Mouse (Mus musculus) midbrain, embryonic 11.5 days (tissue): ENCODE measurements around the gene Rapgef4. TPM values are rescaled to one million over a fixed set of nuclear protein-coding genes. Genes with fewer than 3 reads are reported as not detected.

Experiments used
- ATAC-seq: fragments of 200-750 bp; cut with Nextera tagmentation; 2 replicates; pipeline ENCODE4 v1.8.0; 2017; ENCODE audit warnings: moderate TSS enrichment, moderate library complexity; ENCODE audit not compliant: low FRiP score
- DNase-seq: peaks from one replicate; pipeline ENCODE4 v3.0.0; 2015; ENCODE audit warnings: low spot score; ENCODE audit errors: missing footprints
- H3K27ac ChIP-seq: fragments of 300-500 bp; sonication (generic); 2 replicates; pipeline ENCODE4 v1.5.1; 2014; ENCODE audit warnings: low read depth, low read length
- H3K27me3 ChIP-seq: fragments of 300-500 bp; sonication (generic); 2 replicates; pipeline ENCODE4 v1.6.1; 2014; ENCODE audit warnings: mild to moderate bottlenecking, low read length, moderate library complexity, mixed read lengths; ENCODE audit not compliant: control insufficient read depth, insufficient read depth
- H3K36me3 ChIP-seq: fragments of 300-500 bp; sonication (generic); 2 replicates; pipeline ENCODE4 v1.6.1; 2014; ENCODE audit warnings: mild to moderate bottlenecking, low read length, moderate library complexity, mixed read lengths; ENCODE audit not compliant: control insufficient read depth, insufficient read depth
- H3K4me1 ChIP-seq: fragments of 300-500 bp; sonication (generic); 2 replicates; pipeline ENCODE4 v1.6.1; 2014; ENCODE audit warnings: low read length; ENCODE audit not compliant: control insufficient read depth, insufficient read depth
- H3K4me2 ChIP-seq: fragments of 300-500 bp; sonication (generic); 2 replicates; pipeline ENCODE4 v1.6.1; 2014; ENCODE audit warnings: mild to moderate bottlenecking, moderate library complexity
- H3K4me3 ChIP-seq: fragments of 300-500 bp; sonication (generic); 2 replicates; pipeline ENCODE4 v1.5.1; 2014; ENCODE audit warnings: low read depth, low read length
- H3K9ac ChIP-seq: fragments of 300-500 bp; sonication (generic); 2 replicates; pipeline ENCODE4 v1.6.1; 2014; ENCODE audit warnings: low read length
- H3K9me3 ChIP-seq: fragments of 300-500 bp; sonication (generic); 2 replicates; pipeline ENCODE4 v1.6.1; 2016; ENCODE audit warnings: low read length; ENCODE audit not compliant: control insufficient read depth
- WGBS: fragments of 180-500 bp; shearing (Covaris S2); extraction: QIAGEN DNeasy Blood & Tissue Kit; methylation state at CpG from one replicate; pipeline ENCODE4 v1.1.7; 2014; 5-methylcytosine and 5-hydroxymethylcytosine counted together
- polyA plus RNA-seq: library from polyadenylated mRNA; unstranded; fragments of >200 nt; fragmentation: Nextera tagmentation; extraction: Ambion mirVana; gene quantifications from 2 replicates; pipeline ENCODE4 v1.2.1, GENCODE M21; 2014

Gene Rapgef4
- polyA plus RNA-seq, 1 experiment from 2014 or later: 2.0 TPM

DNA sequence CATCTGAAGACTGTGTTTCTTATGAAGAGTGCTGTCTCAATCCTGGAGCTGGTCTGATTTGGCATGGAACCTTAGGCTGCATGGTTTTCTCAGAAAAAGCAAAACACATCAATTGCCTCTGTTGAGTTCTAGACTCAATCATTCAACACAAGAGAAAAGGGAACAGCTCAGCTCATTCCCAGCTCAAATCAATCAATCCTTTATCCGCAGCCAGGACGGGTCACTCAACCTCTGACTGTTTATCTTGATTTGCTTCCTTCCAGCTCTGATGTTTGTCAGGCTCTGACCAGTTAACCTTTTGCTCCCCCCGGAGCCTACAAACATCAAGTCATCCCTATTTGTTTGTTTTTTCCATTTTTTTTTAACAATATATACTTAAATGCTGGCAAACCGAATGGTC is 192.8 kb downstream of the Rapgef4 start:
- Histone ChIP-seq H3K27ac (no peak overlapping the region), H3K9me3 (no peaks in the 10 kb centered on the region), H3K36me3 (no peaks in the 10 kb centered on the region), H3K4me3 (no peak overlapping the region), H3K4me1 (0 out of 2 replicates have a peak, but pooled peaks cover 4% of the 10 kb centered on the region), H3K4me2 (no peak overlapping the region), H3K9ac (no peak overlapping the region), H3K27me3 (no peaks in the 10 kb centered on the region)
- ATAC-seq: no peak
- DNase-seq: no peak
- WGBS: 76% methylated on average over 4 of the region's 4 CpGs

DNA sequence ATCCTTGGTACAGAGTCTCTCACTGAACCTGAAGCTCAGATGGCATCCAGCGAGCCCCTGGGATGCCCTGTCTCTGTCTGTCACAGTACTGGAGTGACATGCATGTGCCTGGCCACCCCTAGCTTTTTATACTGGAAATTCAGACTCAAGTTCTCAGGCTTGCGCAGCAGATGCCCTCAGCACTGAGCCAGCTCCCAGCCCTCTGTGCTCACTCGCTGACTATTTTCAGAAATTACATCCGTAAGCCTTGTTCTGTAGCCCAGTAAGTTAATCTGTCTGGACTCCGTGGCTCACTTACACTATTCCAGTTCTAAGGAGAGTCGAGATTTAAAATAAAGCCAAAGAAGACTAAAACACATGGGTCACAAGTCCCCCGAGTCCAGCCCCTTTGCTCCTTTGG is 194.5 kb downstream of the Rapgef4 start:
- Histone ChIP-seq H3K36me3 (no peaks in the 10 kb centered on the region), H3K4me3 (no peak overlapping the region), H3K4me1 (0 out of 2 replicates have a peak, but pooled peaks cover 2% of the 10 kb centered on the region), H3K4me2 (no peak overlapping the region), H3K9ac (no peak overlapping the region), H3K27ac (no peak overlapping the region), H3K27me3 (no peaks in the 10 kb centered on the region), H3K9me3 (no peaks in the 10 kb centered on the region)
- ATAC-seq (no peak), DNase-seq (no peak)
- 80% methylated on average over 7 of the region's 7 CpGs for WGBS

DNA sequence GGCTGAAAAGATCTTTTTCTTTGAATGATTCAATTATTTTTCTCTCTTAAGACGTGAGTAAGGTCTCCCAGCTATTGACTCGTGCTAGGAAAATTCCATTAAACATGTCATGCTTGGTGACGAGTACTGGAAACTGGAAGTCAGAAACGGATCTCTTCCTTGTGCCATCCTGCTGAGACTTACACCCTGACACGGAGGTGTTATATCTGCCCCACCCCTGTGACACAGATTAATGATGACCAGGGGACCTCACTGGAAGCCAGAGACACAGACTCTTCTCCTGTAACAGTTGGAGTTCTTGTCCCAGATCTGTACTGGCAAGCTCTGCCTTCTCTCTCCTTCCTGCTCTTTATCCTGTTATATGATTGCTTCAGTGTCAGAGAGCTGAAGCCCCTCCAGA is 194.9 kb downstream of the Rapgef4 start:
- WGBS: 57% methylated on average over 5 of the region's 5 CpGs
- Histone ChIP-seq H3K4me1 (0 out of 2 replicates have a peak, but pooled peaks cover 2% of the 10 kb centered on the region), H3K4me3 (no peak overlapping the region), H3K9me3 (no peaks in the 10 kb centered on the region), H3K4me2 (no peak overlapping the region), H3K27ac (no peak overlapping the region), H3K36me3 (no peaks in the 10 kb centered on the region), H3K9ac (no peak overlapping the region), H3K27me3 (no peaks in the 10 kb centered on the region)
- no peak for DNase-seq
- no peak for ATAC-seq

DNA sequence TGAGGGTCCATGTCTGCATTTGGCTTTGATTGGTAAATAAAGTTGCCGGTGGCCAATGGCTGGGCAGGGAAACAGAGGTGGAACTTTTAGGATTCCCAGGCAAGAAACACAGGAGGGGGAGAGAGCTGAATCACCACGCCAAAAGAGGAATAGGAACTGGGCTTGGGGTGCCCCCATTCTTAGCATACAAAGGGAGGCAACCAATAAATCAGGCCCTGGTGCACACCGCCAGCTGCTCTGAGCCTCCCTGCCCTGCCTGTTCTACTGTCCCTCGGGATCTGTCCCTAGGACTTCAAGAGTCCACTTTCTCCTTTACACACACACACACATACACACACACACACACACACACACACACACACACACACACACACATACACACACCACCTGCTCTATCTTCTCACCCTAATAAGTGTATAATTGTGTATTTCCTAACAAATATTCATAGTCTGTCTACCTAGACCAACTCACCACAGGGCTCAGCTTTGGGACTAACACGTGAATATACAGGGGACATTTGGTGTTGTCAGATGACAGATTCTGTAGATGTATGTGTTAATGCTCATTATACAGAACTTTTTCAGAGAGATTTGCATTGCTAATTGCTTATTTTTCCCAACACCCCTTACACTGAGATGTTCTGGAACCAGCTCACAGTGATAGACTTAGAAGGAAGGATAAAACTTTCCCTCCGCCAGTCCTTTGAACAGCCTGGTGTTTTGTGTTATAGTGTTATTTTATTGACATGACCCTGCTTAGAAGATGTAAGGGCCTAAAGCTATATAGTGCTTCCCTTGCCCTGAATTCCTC is 196.4 kb downstream of the Rapgef4 start:
- Histone ChIP-seq H3K27me3 (no peaks in the 10 kb centered on the region), H3K9me3 (no peaks in the 10 kb centered on the region), H3K4me1 (0 out of 2 replicates have a peak, but pooled peaks cover 2% of the 10 kb centered on the region), H3K4me3 (no peak overlapping the region), H3K9ac (no peak overlapping the region), H3K4me2 (no peak overlapping the region), H3K36me3 (no peaks in the 10 kb centered on the region), H3K27ac (no peak overlapping the region)
- no peak for DNase-seq
- WGBS: 89% methylated on average over 6 of the region's 6 CpGs
- ATAC-seq: no peak

DNA sequence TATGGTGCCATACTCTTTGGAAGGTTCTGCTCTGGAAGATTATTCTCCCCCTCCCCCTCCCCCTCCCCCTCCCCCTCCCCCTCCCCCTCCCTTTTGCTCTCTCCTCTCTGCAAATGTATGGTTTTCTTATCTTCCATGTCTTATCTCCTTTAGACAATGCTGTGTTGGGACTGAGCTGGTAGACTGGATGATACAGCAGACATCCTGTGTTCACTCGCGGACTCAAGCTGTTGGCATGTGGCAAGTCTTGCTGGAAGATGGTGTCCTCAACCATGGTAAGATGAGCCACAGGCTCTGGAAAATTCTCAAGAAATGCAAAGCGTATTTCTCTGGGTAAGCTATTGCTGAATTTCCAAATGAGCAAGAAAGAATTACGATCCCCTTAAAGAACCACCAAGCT is 197.0 kb downstream of the Rapgef4 start:
- Histone ChIP-seq H3K4me1 (0 out of 2 replicates have a peak, but pooled peaks cover 2% of the 10 kb centered on the region), H3K4me3 (no peak overlapping the region), H3K4me2 (no peak overlapping the region), H3K9me3 (no peaks in the 10 kb centered on the region), H3K36me3 (no peaks in the 10 kb centered on the region), H3K27me3 (no peaks in the 10 kb centered on the region), H3K9ac (no peak overlapping the region), H3K27ac (no peak overlapping the region)
- ATAC-seq (no peak), DNase-seq (no peak)
- WGBS: 96% methylated on average over 4 of the region's 4 CpGs

DNA sequence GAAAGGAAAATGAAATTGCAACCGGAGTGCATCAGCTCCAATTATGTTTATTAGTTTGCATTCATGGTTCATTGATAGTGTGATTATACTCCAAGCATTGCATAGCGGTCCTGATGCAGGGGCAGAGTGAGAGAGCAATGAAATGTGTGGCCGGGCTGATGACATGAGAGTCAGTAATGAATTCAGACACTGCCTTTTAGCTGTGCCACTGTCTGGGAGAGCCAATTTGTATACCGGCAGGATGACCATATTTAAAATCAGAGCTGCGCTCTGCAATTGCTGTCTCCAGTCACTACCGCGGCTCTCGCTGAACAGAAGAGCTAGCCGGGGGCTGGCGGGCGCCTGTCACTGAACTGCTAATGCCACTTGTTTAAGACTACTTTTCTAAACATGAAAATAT is 197.5 kb downstream of the Rapgef4 start:
- Histone ChIP-seq H3K9me3 (no peaks in the 10 kb centered on the region), H3K4me3 (no peak overlapping the region), H3K36me3 (no peaks in the 10 kb centered on the region), H3K27ac (no peak overlapping the region), H3K4me1 (0 out of 2 replicates have a peak, but pooled peaks cover 2% of the 10 kb centered on the region), H3K27me3 (no peaks in the 10 kb centered on the region), H3K4me2 (no peak overlapping the region), H3K9ac (no peak overlapping the region)
- ATAC-seq (no peak), DNase-seq (no peak)
- 86% methylated on average over 11 of the region's 11 CpGs for WGBS

DNA sequence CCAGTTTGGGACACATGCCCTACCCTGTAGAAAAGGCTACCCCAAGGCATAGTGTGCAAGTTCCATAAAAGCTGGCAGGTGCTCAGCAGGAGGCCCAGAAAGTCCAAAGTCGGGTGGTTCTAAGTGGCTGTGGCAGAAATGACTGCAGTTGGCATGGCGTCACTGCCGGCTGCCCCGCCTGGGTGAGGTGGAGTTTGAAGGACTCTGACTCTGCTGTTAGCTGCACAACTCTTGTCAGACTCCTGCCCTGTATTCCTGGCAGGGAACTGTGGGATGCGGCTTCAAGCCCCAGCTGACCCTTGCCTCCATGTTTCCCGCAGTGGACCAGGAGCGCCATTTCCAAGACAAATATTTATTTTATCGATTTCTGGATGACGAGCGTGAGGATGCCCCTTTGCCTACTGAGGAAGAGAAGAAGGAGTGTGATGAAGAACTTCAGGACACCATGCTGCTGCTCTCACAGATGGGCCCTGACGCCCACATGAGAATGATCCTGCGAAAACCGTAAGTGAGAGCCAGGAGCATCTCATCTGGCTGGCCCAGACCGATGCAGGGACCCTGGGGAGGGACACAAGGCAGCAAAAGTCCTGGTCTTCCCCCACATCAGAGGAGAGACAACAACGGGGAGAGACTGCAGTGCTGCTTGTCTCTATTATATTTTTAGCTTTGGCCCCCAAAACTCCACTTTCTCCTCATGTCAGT is 198.7 kb downstream of the Rapgef4 start:
- Histone ChIP-seq H3K4me2 (no peak overlapping the region), H3K9ac (no peak overlapping the region), H3K4me3 (no peak overlapping the region), H3K36me3 (no peaks in the 10 kb centered on the region), H3K4me1 (0 out of 2 replicates have a peak, but pooled peaks cover 2% of the 10 kb centered on the region), H3K27ac (no peak overlapping the region), H3K27me3 (no peaks in the 10 kb centered on the region), H3K9me3 (no peaks in the 10 kb centered on the region)
- 91% methylated on average over 15 of the region's 15 CpGs for WGBS
- DNase-seq (no peak), ATAC-seq (no peak)

DNA sequence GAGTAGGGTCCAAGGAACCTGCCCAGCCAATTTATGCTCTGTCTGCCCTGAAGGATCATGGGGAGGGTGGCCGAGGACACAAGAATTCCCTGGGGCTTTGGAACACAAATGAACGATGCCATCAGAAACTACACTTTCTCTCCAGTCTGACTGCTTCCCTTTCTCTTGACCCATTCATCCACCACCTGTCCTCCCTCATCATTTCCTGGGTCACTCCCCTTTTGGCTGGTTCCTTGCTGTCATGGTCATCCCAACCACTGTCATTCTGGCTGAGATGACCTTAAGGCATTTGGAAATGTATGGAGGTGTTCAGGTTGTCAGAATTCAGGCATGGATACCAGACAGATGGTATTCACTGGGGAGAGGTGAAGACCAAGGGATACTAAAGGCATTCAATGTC is 200.4 kb downstream of the Rapgef4 start:
- WGBS: 82% methylated on average over 2 of the region's 2 CpGs
- no peaks in the 10 kb centered on the region for H3K9me3 ChIP-seq
- H3K27me3 ChIP-seq: no peaks in the 10 kb centered on the region
- no peak overlapping the region for H3K9ac ChIP-seq
- H3K4me2 ChIP-seq: no peak overlapping the region
- H3K27ac ChIP-seq: no peak overlapping the region
- no peaks in the 10 kb centered on the region for H3K36me3 ChIP-seq
- ATAC-seq (no peak), DNase-seq (no peak)
- no peak overlapping the region for H3K4me3 ChIP-seq
- no peaks in the 10 kb centered on the region for H3K4me1 ChIP-seq

DNA sequence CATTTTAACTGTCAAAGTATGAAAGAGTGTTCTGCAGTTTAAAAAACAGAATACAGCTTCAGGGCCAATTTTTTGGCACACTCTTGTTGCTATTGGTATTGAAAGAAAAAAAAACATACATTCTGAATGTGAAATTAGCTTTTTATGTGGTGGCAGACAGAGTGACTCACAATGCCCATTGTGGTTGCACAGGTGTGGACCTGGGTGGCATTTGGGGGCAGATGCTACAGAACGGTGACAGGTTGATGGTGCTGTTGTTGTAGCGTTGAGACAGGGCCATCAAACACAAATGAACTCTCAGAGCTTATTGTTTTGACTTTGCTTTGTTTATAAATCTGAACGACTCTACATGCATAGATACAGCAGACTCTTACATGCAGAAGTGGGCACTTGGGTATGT is 202.7 kb downstream of the Rapgef4 start:
- H3K27ac ChIP-seq: no peak overlapping the region
- H3K4me2 ChIP-seq: no peak overlapping the region
- no peaks in the 10 kb centered on the region for H3K27me3 ChIP-seq
- H3K4me1 ChIP-seq: no peaks in the 10 kb centered on the region
- H3K9me3 ChIP-seq: no peaks in the 10 kb centered on the region
- no peaks in the 10 kb centered on the region for H3K36me3 ChIP-seq
- WGBS: 83% methylated on average over 3 of the region's 3 CpGs
- DNase-seq (no peak), ATAC-seq (no peak)
- H3K9ac ChIP-seq: no peak overlapping the region
- no peak overlapping the region for H3K4me3 ChIP-seq
